Mouse (Mus musculus) heart, postnatal 0 days (tissue): ENCODE data around the gene Polr2h.

Source experiments
- CTCF ChIP-seq: IDR thresholded peaks from 2 replicates; pipeline ENCODE4 v1.5.1; 2016; ENCODE audit warnings: antibody characterized with exemption, control low read depth, low read depth
- EP300 ChIP-seq: IDR thresholded peaks from 2 replicates; pipeline ENCODE4 v1.6.1; 2016; ENCODE audit warnings: antibody characterized with exemption, low read depth

GRCm38 (mm10) chr16:20726384-20726783 lies 8.9 kb downstream of the Polr2h start:
- TF ChIP-seq CTCF (no peak), EP300 (no peak)
